Mouse (Mus musculus): ENCODE results near the gene Pdgfc. TPM values are rescaled to one million over a fixed set of nuclear protein-coding genes. Genes with fewer than 3 reads are reported as not detected.

The Pdgfc gene
- polyA plus RNA-seq, 1 experiment: 23.9 TPM

- H3K79me2 ChIP-seq (ENCODE audit: control insufficient read depth, insufficient read depth): no peaks in the 10 kb centered on the region
- TF ChIP-seq CEBPB (IDR thresholded peaks at IDR 0.05; ENCODE audit: insufficient read depth, poor library complexity, severe bottlenecking) (no peak), MAX (IDR thresholded peaks at IDR 0.05; ENCODE audit: low read depth) (no peak), POLR2A (IDR thresholded peaks at IDR 0.05; ENCODE audit: insufficient read length, low read depth) (no peak), SRF (IDR thresholded peaks at IDR 0.05; ENCODE audit: control insufficient read depth, insufficient read length, low read depth) (no peak), POLR2AphosphoS2 (IDR thresholded peaks at IDR 0.05; ENCODE audit: insufficient read length, low read depth) (no peak), REST (IDR thresholded peaks at IDR 0.05; ENCODE audit: insufficient read depth, insufficient read length) (no peak), MYOD1 (IDR thresholded peaks at IDR 0.05; ENCODE audit: control insufficient read depth in 1 of 3, insufficient read length in 2 of 3, low read depth in 2 of 3) (no peak), USF1 (IDR thresholded peaks at IDR 0.05; ENCODE audit: low read depth) (no peak), E2F4 (IDR thresholded peaks at IDR 0.05; ENCODE audit: insufficient read depth) (no peak), TCF3 (IDR thresholded peaks at IDR 0.05; ENCODE audit: insufficient read length, low read depth) (no peak), MYOG (IDR thresholded peaks at IDR 0.05; ENCODE audit: control insufficient read depth in 1 of 3, insufficient read depth in 1 of 3, insufficient read length in 2 of 3, low read depth in 2 of 3) (no peak), TCF12 (IDR thresholded peaks at IDR 0.05; ENCODE audit: insufficient read depth, poor library complexity, severe bottlenecking) (no peak)
- no peaks in the 10 kb centered on the region for H3K27me3 ChIP-seq (ENCODE audit: control insufficient read depth, insufficient read depth, insufficient read length)
- no peaks in the 10 kb centered on the region for H3K36me3 ChIP-seq (ENCODE audit: control insufficient read depth, insufficient read depth)
- H3K4me2 ChIP-seq (ENCODE audit: low read depth): no peak overlapping the region
- H3ac ChIP-seq (ENCODE audit: control insufficient read depth, insufficient read length): no peak overlapping the region
- no peak overlapping the region for H3K4me3 ChIP-seq
These were observed 16.2 kb upstream of the Pdgfc start for GRCm38 (mm10) chr3:81020064-81020463.

DNA sequence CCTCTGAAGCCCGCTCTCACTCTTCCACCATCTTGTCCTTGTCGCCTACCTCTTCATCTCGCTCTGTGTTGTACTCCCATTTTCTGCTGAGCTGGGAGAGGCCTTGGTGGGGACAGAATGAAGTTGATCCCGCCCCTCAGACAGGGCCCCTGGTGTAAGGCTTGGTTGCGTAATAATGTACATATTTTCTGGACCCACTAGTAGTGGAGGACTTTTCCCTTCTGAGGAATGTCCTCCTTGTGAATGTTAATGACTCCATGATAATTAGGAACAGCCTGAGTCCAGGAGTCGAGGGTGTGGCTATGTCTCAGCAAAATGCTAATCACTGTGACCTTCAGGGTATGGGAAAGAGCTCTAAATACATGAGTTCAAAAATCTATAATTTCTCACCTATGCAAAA is 14.4 kb upstream of the Pdgfc start:
- Histone ChIP-seq H3ac (ENCODE audit: control insufficient read depth, insufficient read length) (no peak overlapping the region), H3K4me3 (no peak overlapping the region), H3K27me3 (ENCODE audit: control insufficient read depth, insufficient read depth, insufficient read length) (no peaks in the 10 kb centered on the region), H3K36me3 (ENCODE audit: control insufficient read depth, insufficient read depth) (no peaks in the 10 kb centered on the region), H3K4me2 (ENCODE audit: low read depth) (no peak overlapping the region), H3K79me2 (ENCODE audit: control insufficient read depth, insufficient read depth) (no peaks in the 10 kb centered on the region)
- TF ChIP-seq CEBPB (IDR thresholded peaks at IDR 0.05; ENCODE audit: insufficient read depth, poor library complexity, severe bottlenecking): peak; percentile 31; the same call in 1 of the 2 replicates
- no peak for TF ChIP-seq REST (IDR thresholded peaks at IDR 0.05; ENCODE audit: insufficient read depth, insufficient read length)

GRCm38 (mm10) chr3:81022266-81022665 is 13.9 kb upstream of the Pdgfc start:
- Histone ChIP-seq H3ac (ENCODE audit: control insufficient read depth, insufficient read length) (no peak overlapping the region), H3K4me2 (ENCODE audit: low read depth) (no peak overlapping the region), H3K36me3 (ENCODE audit: control insufficient read depth, insufficient read depth) (no peaks in the 10 kb centered on the region), H3K4me3 (no peak overlapping the region), H3K27me3 (ENCODE audit: control insufficient read depth, insufficient read depth, insufficient read length) (no peaks in the 10 kb centered on the region), H3K79me2 (ENCODE audit: control insufficient read depth, insufficient read depth) (no peaks in the 10 kb centered on the region)
- TF ChIP-seq MAX (IDR thresholded peaks at IDR 0.05; ENCODE audit: low read depth) (no peak), SRF (IDR thresholded peaks at IDR 0.05; ENCODE audit: control insufficient read depth, insufficient read length, low read depth) (no peak)

GRCm38 (mm10) chr3:81022845-81023244 is 13.4 kb upstream of the Pdgfc start:
- Histone ChIP-seq H3ac (ENCODE audit: control insufficient read depth, insufficient read length) (no peak overlapping the region), H3K4me2 (ENCODE audit: low read depth) (no peak overlapping the region), H3K27me3 (ENCODE audit: control insufficient read depth, insufficient read depth, insufficient read length) (no peaks in the 10 kb centered on the region), H3K79me2 (ENCODE audit: control insufficient read depth, insufficient read depth) (no peaks in the 10 kb centered on the region), H3K4me3 (no peak overlapping the region), H3K36me3 (ENCODE audit: control insufficient read depth, insufficient read depth) (no peaks in the 10 kb centered on the region)
- TF ChIP-seq TCF3 (IDR thresholded peaks at IDR 0.05; ENCODE audit: insufficient read length, low read depth) (no peak), MAX (IDR thresholded peaks at IDR 0.05; ENCODE audit: low read depth) (no peak), CEBPB (IDR thresholded peaks at IDR 0.05; ENCODE audit: insufficient read depth, poor library complexity, severe bottlenecking) (no peak), REST (IDR thresholded peaks at IDR 0.05; ENCODE audit: insufficient read depth, insufficient read length) (no peak), E2F4 (IDR thresholded peaks at IDR 0.05; ENCODE audit: insufficient read depth) (no peak), TCF12 (IDR thresholded peaks at IDR 0.05; ENCODE audit: insufficient read depth, poor library complexity, severe bottlenecking) (no peak), MYOD1 (IDR thresholded peaks at IDR 0.05; ENCODE audit: control insufficient read depth in 1 of 3, insufficient read length in 2 of 3, low read depth in 2 of 3) (no peak), POLR2AphosphoS2 (IDR thresholded peaks at IDR 0.05; ENCODE audit: insufficient read length, low read depth) (no peak), USF1 (IDR thresholded peaks at IDR 0.05; ENCODE audit: low read depth) (no peak), MYOG (IDR thresholded peaks at IDR 0.05; ENCODE audit: control insufficient read depth in 1 of 3, insufficient read depth in 1 of 3, insufficient read length in 2 of 3, low read depth in 2 of 3) (no peak), POLR2A (IDR thresholded peaks at IDR 0.05; ENCODE audit: insufficient read length, low read depth) (no peak)

DNA sequence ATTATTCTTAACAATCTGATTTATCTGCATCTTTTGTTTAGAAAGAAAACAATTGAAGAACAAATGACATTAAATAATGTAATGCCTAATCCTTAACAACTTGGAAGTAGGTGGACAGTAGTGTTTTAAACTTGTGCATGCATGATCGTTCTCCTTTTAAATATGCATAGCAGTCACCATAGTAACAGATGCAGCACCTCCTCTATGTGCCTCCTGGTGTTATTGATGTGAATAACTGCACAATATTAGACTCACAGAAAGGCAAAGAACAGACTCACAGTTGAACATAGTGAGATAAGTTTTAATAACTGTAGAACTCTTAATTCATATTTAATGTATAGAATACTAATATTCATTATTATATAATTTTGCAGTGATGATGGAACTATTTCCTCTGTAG is 12.6 kb upstream of the Pdgfc start:
- Histone ChIP-seq H3ac (ENCODE audit: control insufficient read depth, insufficient read length) (no peak overlapping the region), H3K4me3 (no peak overlapping the region), H3K79me2 (ENCODE audit: control insufficient read depth, insufficient read depth) (no peaks in the 10 kb centered on the region), H3K36me3 (ENCODE audit: control insufficient read depth, insufficient read depth) (no peaks in the 10 kb centered on the region), H3K27me3 (ENCODE audit: control insufficient read depth, insufficient read depth, insufficient read length) (no peaks in the 10 kb centered on the region), H3K4me2 (ENCODE audit: low read depth) (no peak overlapping the region)
- TF ChIP-seq SRF (IDR thresholded peaks at IDR 0.05; ENCODE audit: control insufficient read depth, insufficient read length, low read depth) (no peak), USF1 (IDR thresholded peaks at IDR 0.05; ENCODE audit: low read depth) (no peak), POLR2A (IDR thresholded peaks at IDR 0.05; ENCODE audit: insufficient read length, low read depth) (no peak), MAX (IDR thresholded peaks at IDR 0.05; ENCODE audit: low read depth) (no peak), E2F4 (IDR thresholded peaks at IDR 0.05; ENCODE audit: insufficient read depth) (no peak), REST (IDR thresholded peaks at IDR 0.05; ENCODE audit: insufficient read depth, insufficient read length) (no peak), POLR2AphosphoS2 (IDR thresholded peaks at IDR 0.05; ENCODE audit: insufficient read length, low read depth) (no peak), MYOD1 (IDR thresholded peaks at IDR 0.05; ENCODE audit: control insufficient read depth in 1 of 3, insufficient read length in 2 of 3, low read depth in 2 of 3) (no peak), MYOG (IDR thresholded peaks at IDR 0.05; ENCODE audit: control insufficient read depth in 1 of 3, insufficient read depth in 1 of 3, insufficient read length in 2 of 3, low read depth in 2 of 3) (no peak), CEBPB (IDR thresholded peaks at IDR 0.05; ENCODE audit: insufficient read depth, poor library complexity, severe bottlenecking) (no peak), TCF3 (IDR thresholded peaks at IDR 0.05; ENCODE audit: insufficient read length, low read depth) (no peak), TCF12 (IDR thresholded peaks at IDR 0.05; ENCODE audit: insufficient read depth, poor library complexity, severe bottlenecking) (no peak)

All from myocyte (in vitro differentiated cells).